Comparison of ENCODE assay signal across 9 mouse cellular contexts in the genomic region with DNA sequence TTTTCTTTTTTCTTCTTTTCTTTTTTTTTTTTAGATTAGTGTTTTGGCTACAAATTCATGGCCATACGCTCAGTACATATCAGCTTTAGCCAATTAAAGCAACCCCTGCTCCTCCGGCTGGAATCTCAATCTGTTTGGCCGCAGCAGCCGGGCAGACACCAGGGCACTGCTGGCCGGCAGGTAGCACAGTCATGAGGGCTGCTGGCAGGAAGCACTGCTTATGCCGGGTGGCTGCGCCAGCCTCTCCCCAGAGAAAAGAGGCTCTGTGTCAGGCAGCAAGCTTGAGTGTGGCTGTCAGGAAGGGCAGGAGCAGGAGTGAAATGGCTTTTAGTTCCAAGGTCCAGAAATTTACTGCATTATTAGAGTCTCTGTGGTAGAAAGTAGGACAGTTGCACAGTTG.
DNase-seq lines count a peak whose midpoint lies in the region; ATAC-seq and TF ChIP-seq lines count a peak whose summit lies in the region.
"Had no signal": no experiment of that assay in that cellular context is flagged by ENCODE, and none has a peak within 500 bp of the region (broad histone marks: within the 10 kb centered on the region; RNA-seq: fewer than 3 reads in every experiment).

No protein-coding gene starts in this region.

- H3K4me1 ChIP-seq in midbrain, embryonic 15.5 days = peaks cover 3% of the 10 kb centered on the region; the same call in 1 of the 2 replicates
- peaks cover 5% of the 10 kb centered on the region; the same call in 1 of the 2 replicates for H3K4me1 ChIP-seq in midbrain, embryonic 13.5 days (replicated peaks)
- H3K4me1 ChIP-seq in hindbrain, postnatal 0 days (ENCODE audit: insufficient read depth, low read length) = peaks cover 3% of the 10 kb centered on the region; the same call in 1 of the 2 replicates
- no peaks in the 10 kb centered on the region for H3K4me1 ChIP-seq in midbrain, postnatal 0 days (ENCODE audit: insufficient read depth, low read length)
- H3K4me1 ChIP-seq in forebrain, embryonic 11.5 days (replicated peaks; ENCODE audit: control insufficient read depth, insufficient read depth, low read length) = no peaks in the 10 kb centered on the region

- peak; percentile 80 to 81 for DNase-seq in cerebellum, postnatal 14 days
- peak; percentile 78 for DNase-seq in hindbrain, postnatal 0 days (ENCODE audit: low spot score)
- DNase-seq in midbrain, postnatal 0 days (ENCODE audit: low spot score) = peak; percentile 79
- DNase-seq in frontal cortex, postnatal 25 days (ENCODE audit: low spot score in 2 of 2) = no peak
- DNase-seq in right cerebral cortex, adult 2 months (ENCODE audit: low spot score in 2 of 2) = no peak
- no peak for DNase-seq in forebrain, embryonic 11.5 days (ENCODE audit: low spot score)

- no peaks in the 10 kb centered on the region for H3K36me3 ChIP-seq in midbrain, embryonic 15.5 days (replicated peaks)
- no peaks in the 10 kb centered on the region for H3K36me3 ChIP-seq in midbrain, embryonic 13.5 days
- no peaks in the 10 kb centered on the region for H3K36me3 ChIP-seq in hindbrain, postnatal 0 days (ENCODE audit: insufficient read depth, low read length)
- no peaks in the 10 kb centered on the region for H3K36me3 ChIP-seq in midbrain, postnatal 0 days (ENCODE audit: insufficient read depth, low read length)
- H3K36me3 ChIP-seq in forebrain, embryonic 11.5 days (ENCODE audit: control insufficient read depth, insufficient read depth, low read length) = no peaks in the 10 kb centered on the region
- H3K36me3 ChIP-seq: midbrain, embryonic 12.5 days had no signal

- no peak overlapping the region for H3K4me3 ChIP-seq in midbrain, embryonic 15.5 days
- no peak overlapping the region for H3K4me3 ChIP-seq in midbrain, embryonic 13.5 days (replicated peaks)
- H3K4me3 ChIP-seq in hindbrain, postnatal 0 days (ENCODE audit: low read length) = no peak overlapping the region
- no peak overlapping the region for H3K4me3 ChIP-seq in midbrain, postnatal 0 days (ENCODE audit: low read depth, low read length)
- no peak overlapping the region for H3K4me3 ChIP-seq in forebrain, embryonic 11.5 days (ENCODE audit: low read depth, low read length)
- H3K4me3 ChIP-seq: midbrain, embryonic 12.5 days had no signal

- no peaks in the 10 kb centered on the region for H3K27me3 ChIP-seq in midbrain, embryonic 15.5 days (replicated peaks)
- no peaks in the 10 kb centered on the region for H3K27me3 ChIP-seq in midbrain, embryonic 13.5 days
- H3K27me3 ChIP-seq in hindbrain, postnatal 0 days (ENCODE audit: insufficient read depth, low read length) = no peaks in the 10 kb centered on the region
- no peaks in the 10 kb centered on the region for H3K27me3 ChIP-seq in midbrain, postnatal 0 days (ENCODE audit: insufficient read depth, low read length)
- H3K27me3 ChIP-seq in forebrain, embryonic 11.5 days (ENCODE audit: control insufficient read depth, insufficient read depth, low read length) = no peaks in the 10 kb centered on the region
- H3K27me3 ChIP-seq: midbrain, embryonic 12.5 days had no signal

- H3K9me3 ChIP-seq in midbrain, embryonic 15.5 days = no peaks in the 10 kb centered on the region
- H3K9me3 ChIP-seq in midbrain, embryonic 13.5 days = no peaks in the 10 kb centered on the region
- H3K9me3 ChIP-seq in hindbrain, postnatal 0 days (ENCODE audit: low read length) = no peaks in the 10 kb centered on the region
- no peaks in the 10 kb centered on the region for H3K9me3 ChIP-seq in midbrain, postnatal 0 days (ENCODE audit: low read length)
- no peaks in the 10 kb centered on the region for H3K9me3 ChIP-seq in forebrain, embryonic 11.5 days (ENCODE audit: control insufficient read depth, low read length)
- H3K9me3 ChIP-seq: midbrain, embryonic 12.5 days had no signal

- H3K4me2 ChIP-seq in midbrain, embryonic 15.5 days = no peak overlapping the region
- no peak overlapping the region for H3K4me2 ChIP-seq in midbrain, embryonic 13.5 days (replicated peaks)
- no peak overlapping the region; the same call in 1 of the 2 replicates for H3K4me2 ChIP-seq in hindbrain, postnatal 0 days (ENCODE audit: low read depth, low read length)
- H3K4me2 ChIP-seq in midbrain, postnatal 0 days (ENCODE audit: low read depth, low read length, poor library complexity, severe bottlenecking) = no peak overlapping the region
- H3K4me2 ChIP-seq in forebrain, embryonic 11.5 days (ENCODE audit: low read depth, low read length, severe bottlenecking) = no peak overlapping the region
- H3K4me2 ChIP-seq: midbrain, embryonic 12.5 days had no signal

- no peak for TF ChIP-seq CTCF in hindbrain, postnatal 0 days (IDR thresholded peaks at IDR 0.05; ENCODE audit: low read depth)
- TF ChIP-seq CTCF in midbrain, postnatal 0 days (IDR thresholded peaks at IDR 0.05) = no peak

- H3K9ac ChIP-seq in midbrain, embryonic 15.5 days = no peak overlapping the region
- H3K9ac ChIP-seq in midbrain, embryonic 13.5 days (replicated peaks) = no peak overlapping the region
- no peak overlapping the region for H3K9ac ChIP-seq in hindbrain, postnatal 0 days (replicated peaks; ENCODE audit: low read length)
- no peak overlapping the region for H3K9ac ChIP-seq in midbrain, postnatal 0 days (replicated peaks; ENCODE audit: low read length, poor library complexity, severe bottlenecking)
- no peak overlapping the region for H3K9ac ChIP-seq in forebrain, embryonic 11.5 days (ENCODE audit: low read length)
- H3K9ac ChIP-seq: midbrain, embryonic 12.5 days had no signal

- WGBS in midbrain, embryonic 15.5 days = 57% methylated on average over 7 of the region's 7 CpGs
- 78% methylated on average over 7 of the region's 7 CpGs for WGBS in midbrain, embryonic 13.5 days
- WGBS in hindbrain, postnatal 0 days = 24% methylated on average over 7 of the region's 7 CpGs
- 53% methylated on average over 7 of the region's 7 CpGs for WGBS in midbrain, postnatal 0 days
- WGBS in forebrain, embryonic 11.5 days = 80% methylated on average over 7 of the region's 7 CpGs

- ATAC-seq in midbrain, embryonic 15.5 days (replicated peaks) = 0 out of 2 replicates have a peak, but pooled peaks have one; percentile 24
- no peak for ATAC-seq in midbrain, embryonic 13.5 days
- ATAC-seq in hindbrain, postnatal 0 days = peak; percentile 86
- no peak for ATAC-seq in midbrain, postnatal 0 days (ENCODE audit: low FRiP score)
- no peak for ATAC-seq in forebrain, embryonic 11.5 days (replicated peaks; ENCODE audit: low FRiP score)

- 0 out of 2 replicates have a peak overlapping the region, but pooled peaks have one; percentile 12 for H3K27ac ChIP-seq in midbrain, embryonic 15.5 days
- H3K27ac ChIP-seq in midbrain, embryonic 13.5 days = no peak overlapping the region; the same call in 1 of the 2 replicates
- H3K27ac ChIP-seq in hindbrain, postnatal 0 days = 0 out of 2 replicates have a peak overlapping the region, but pooled peaks have one; percentile 11
- no peak overlapping the region for H3K27ac ChIP-seq in midbrain, postnatal 0 days (ENCODE audit: low read depth, low read length)
- no peak overlapping the region for H3K27ac ChIP-seq in forebrain, embryonic 11.5 days (ENCODE audit: low read depth, low read length)
- H3K27ac ChIP-seq: midbrain, embryonic 12.5 days had no signal

Comparison
In these comparisons a context has a peak if more than half of its experiments do, and no peak if none do; other contexts are left out.
1. ATAC-seq: peak in midbrain, embryonic 15.5 days (single experiment) and hindbrain, postnatal 0 days (single experiment); none in midbrain, embryonic 13.5 days (single experiment), midbrain, postnatal 0 days (single experiment) and forebrain, embryonic 11.5 days (single experiment).
2. H3K27ac ChIP-seq: peak in midbrain, embryonic 15.5 days (single experiment) and hindbrain, postnatal 0 days (single experiment); none in midbrain, embryonic 13.5 days (single experiment), midbrain, postnatal 0 days (single experiment) and forebrain, embryonic 11.5 days (single experiment).
3. DNase-seq: peak in cerebellum, postnatal 14 days (2 of 2), hindbrain, postnatal 0 days (single experiment) and midbrain, postnatal 0 days (single experiment); none in frontal cortex, postnatal 25 days (0 of 2), right cerebral cortex, adult 2 months (0 of 2) and forebrain, embryonic 11.5 days (single experiment).